Mouse (Mus musculus): ENCODE measurements at regions not wholly inside any gene's neighbourhood (a gene's known extent, or its start where the extent isn't known, plus 50 kb on each side); places are given as distances from the start of the nearest gene placed in this dataset.

DNA sequence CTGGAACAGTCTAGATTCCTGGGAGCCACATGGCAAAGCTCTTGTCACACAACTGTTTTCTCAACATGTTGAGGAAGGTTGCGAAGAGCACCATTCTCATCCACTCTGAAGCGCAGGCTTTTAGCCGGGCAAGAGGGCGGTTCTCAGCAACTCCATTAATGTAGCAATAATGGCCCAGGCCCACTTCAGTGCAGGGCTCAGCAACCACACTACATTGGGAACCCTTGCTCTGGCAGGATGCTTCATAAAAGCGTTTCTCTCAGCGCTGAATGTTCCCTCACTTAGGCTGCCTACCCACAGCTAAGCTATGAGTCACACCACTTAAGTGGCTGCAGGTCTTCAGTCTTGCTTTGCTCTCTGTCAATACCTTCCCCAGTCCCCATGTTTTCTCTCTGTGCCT lies 102.2 kb upstream of the Oxgr1 start:
- TF ChIP-seq CTCF (IDR thresholded peaks at IDR 0.05; ENCODE audit: low read depth, low read length) (no peak), POLR2A (IDR thresholded peaks at IDR 0.05; ENCODE audit: extremely low read depth, insufficient read depth, low read length) (no peak)

Measured in liver, adult 2 months (tissue).